Mouse (Mus musculus) R1 (cell line): ENCODE results near the gene 2310011J03Rik.

Experiments
- DNase-seq: peaks from one replicate; pipeline ENCODE4 v3.0.0-alpha.2; 2018; ENCODE audit warnings: low read depth, low spot score

Gene 2310011J03Rik

DNA sequence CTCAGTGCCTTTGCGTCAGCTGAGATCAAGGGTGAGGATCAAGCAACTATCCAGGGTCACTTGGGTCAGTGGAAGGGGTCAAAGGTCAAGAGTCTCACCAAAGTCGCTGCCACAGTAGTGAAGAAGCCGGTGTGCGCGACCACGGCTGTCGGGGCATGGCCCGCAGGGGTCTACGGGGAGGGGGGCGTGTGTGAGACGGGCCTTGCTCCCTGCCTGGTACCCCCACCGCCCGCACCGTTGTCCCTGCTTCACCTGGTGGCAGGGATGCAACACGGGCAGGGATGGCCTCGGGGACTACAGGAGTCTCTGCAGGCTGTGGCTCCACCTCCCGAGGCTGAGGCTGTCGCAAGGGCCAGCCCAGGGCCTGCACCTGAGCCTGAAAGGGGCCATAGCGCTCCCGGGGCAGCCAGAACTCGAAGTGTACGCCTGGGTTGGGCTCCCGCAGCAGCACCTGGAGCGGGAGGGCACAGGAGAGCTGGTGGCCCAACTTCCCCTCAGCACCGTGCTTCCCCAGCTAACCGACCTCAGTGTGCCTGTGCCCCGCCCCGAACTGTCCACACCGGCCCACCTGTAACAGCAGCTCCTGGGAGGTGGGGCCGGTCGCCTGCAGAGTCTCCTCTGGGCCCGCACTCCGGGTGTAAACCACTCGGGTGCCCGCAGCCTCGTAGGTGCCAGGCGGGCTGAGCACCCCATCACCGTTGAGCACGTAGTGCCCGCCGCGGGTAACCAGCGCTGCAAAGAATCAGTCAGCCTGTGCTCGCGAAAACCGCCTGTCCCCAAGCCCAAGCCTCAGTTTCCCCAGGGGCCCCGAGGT lies 21.4 kb upstream of the 2310011J03Rik start:
- no peak for DNase-seq

DNA sequence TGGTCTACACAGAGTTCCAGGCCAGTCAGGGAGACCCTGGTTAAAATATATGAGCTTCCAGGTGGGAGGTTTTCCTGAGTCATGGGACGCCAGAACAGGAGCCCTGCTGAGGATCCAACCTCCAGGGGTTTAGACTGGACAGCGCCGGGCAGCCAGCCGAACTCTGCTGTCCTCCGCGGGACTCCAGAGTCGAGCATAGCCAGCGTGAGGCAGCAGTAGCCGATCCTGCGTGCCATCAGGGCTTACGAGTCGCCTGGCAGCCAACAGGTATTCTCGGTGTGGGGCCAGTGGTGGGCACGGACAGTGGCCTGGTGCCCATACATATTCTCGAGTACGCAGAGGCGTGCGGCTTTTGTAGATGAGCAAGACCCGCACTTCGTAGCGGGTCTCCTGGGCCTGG lies 20.7 kb upstream of the 2310011J03Rik start:
- no peak for DNase-seq

DNA sequence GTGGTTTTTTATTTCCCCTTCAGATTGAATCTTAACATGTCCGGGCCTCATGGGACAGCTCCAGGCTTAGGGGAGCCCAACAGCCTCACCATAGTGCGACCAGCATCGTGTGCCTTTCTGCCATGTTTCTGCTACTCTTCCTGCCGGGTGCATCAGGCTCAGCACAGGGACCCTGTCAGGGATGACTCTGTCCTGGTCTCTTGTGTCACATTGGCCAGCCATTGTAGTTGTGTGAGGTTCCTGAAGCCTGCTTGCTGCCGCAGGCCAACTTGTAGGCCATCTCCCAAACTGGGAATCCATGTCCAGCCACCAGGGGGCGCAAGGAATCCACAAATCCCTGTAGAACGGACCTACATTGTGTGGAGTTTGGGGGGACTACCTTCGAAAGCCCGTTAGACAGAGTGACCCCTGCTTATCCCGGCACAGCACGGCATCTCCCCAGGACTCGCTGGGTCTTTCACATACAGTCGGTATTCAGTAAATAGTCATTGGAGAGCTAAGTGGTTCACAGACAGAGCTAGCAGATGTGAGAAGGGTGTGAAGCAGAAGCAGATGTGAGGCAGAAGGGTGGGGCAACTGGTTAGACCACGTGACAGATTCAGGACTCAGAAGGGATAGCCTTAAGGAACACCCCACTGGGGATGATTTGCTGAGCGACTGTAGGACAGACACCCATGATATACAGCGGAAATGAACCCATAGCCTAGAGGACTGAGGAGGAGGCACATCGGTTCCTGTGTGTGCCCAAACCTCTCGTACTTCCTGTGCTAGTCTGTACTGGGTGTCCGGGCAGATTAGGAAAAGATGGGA lies 19.8 kb upstream of the 2310011J03Rik start:
- DNase-seq: peak; percentile 92

DNA sequence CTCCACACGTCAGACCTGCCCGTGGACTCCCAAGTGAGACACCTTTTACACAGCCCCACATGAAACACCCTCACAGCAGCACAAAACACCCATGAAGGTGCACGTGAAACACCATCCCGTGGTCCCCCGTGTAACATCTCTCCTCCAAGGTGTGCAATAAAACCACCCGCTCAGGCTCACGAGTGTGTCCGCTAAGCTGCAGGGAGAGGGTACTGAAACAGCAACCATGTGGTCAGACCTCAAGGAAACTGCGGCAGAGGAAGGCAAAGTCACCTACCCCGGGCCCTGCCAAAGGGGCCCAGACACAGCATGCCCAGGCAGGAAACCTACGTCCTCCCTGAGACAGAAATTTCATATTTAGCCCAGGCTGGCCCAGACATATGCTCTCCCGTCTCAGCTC lies 15.9 kb upstream of the 2310011J03Rik start:
- DNase-seq: no peak

DNA sequence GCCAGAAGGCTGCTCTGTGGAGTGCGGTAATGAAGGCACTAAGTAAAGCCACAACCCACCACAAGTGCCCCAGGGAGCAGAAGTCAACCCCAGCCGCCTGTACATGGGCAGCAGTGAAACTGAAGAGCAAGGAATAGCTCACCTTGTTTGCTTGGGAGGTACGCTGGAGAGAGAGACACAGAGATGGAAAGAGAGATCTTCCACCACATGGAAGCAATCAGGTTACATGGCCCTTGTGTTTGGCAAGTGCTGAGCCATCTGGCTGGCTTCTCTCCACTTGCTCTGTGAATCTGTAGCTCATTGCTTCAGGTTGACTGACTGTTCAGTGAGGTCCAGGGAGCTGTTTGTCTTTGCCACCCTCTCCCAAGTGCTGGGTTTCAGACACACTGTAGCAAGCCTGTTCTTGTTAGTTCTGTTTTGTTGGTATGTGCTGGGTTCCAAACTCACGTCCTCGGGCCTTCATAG lies 12.2 kb upstream of the 2310011J03Rik start:
- DNase-seq: no peak

DNA sequence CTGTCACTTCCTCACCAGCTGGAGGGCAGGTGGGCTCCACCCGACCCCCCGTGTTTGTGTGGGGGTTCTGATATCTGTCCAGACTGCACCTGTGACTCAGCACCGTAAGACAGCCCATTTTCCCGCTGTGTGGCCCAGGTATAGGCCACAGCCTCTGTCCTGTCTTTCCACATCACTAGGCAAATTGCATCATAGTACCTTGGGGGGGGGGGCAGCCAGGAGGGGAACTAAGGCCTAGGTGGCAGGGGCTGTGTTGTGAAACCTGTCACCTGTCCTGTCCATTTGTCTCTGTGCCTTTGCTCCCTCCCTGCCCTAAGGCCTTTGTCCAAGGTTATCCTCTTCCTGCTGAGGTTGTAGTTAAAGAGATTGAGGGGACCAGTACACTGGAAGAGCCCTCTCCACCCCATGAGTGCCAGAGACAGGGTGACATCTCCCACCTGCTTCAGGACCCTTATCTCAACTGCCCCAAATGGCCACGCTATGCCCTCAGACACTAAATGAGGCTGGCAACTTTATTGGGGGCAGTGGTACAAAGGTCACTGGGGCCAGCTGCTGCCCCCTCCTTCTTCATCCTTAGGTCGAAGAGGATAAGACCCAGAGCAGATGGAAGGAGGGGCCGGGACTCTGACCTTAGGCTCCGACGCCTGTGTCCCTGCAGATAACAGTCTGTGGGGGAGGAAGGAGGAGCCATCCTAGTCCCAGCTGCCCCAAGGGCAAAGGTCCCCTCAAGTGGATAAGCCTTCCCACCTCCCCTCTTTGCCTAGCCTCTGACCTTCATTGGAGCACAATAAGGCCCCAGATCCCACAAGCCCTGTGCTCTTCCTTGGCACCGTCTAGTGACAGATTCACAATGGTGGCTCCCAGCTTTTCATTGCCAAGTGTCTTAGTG lies 11.5 kb upstream of the 2310011J03Rik start:
- DNase-seq: no peak

DNA sequence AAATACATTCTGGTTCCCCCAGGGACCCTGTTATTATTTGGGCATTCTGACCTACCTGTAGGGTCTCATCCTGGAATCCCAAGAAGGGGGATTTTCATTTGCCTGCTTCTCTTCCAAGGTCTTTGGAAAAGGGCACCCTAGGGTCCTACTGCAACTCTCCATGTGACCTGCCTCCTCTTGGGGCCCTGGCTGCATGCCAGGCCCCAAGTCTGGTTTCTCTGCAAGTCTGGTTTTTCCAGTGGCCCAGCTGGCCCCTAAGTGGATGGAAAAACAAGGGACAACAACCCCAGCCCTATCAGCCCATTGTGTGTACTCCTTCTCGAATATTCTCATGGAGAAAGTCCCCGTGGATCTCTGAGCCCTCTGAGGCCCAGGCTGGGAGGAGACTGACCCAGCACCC lies 10.6 kb upstream of the 2310011J03Rik start:
- DNase-seq: no peak

DNA sequence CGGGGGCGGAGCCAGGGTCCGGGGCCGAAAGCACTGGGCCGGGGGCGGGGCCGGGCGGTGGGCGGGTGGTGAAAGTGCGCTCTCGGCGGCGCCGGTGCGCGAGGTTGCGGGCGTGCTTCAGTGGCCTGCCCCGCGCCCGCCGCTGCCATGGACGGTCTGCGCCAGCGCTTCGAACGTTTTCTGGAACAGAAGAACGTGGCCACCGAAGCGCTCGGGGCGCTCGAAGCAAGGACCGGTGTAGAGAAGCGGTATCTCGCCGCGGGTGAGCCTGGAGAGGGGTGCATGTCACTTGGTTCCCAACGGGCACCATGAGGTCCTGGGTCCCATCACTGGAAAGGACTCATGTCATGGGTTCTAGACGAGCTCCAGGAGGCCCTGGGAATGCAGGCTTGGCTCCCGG lies 9.7 kb upstream of the 2310011J03Rik start:
- no peak for DNase-seq

DNA sequence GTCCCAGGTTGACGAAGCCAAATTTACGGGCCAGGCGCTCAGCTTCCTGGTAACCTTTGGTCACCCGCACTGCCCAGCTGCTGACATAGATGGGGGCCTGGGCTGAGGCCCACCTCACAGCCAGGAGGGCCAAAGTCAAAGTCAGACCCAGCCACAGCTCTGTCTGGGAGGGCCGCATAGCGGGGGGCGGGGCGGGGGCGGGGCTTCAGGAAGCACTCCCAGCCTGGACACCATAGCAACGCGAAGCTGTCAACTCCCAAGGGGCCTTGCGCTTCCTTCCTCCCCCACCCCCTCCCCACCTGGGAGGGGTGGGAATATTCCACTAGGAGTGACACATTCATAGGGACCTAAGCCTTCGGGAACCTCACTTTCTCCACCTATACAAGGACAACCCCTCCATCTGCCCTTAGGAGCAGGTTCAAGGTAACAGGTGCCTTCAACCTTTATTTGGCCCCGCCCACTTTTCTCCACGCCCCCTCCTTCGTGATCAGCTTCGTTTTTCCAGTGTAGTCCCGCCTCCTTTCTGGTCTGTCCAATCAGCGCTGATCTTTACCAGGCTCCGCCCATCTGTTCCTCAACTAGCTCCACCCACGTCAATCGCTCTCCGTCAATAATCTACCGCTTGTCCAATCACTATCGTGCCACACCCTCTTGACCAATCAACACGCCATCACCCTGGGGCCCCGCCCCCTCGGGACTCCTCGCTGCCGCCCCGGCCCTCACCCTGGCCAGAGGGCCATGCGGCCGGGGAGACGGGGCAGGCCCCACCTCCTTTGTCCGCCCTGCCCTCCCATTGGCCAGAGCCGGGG lies 9.1 kb upstream of the 2310011J03Rik start, which contains the start of the genes Pcsk4 and Reep6:
Pcsk4 (minus strand) TSS at position 226 of the 809 bp plus-strand sequence.
Reep6 (plus strand) TSS at position 681 of the 809 bp plus-strand sequence.
- peak; percentile 100 for DNase-seq

DNA sequence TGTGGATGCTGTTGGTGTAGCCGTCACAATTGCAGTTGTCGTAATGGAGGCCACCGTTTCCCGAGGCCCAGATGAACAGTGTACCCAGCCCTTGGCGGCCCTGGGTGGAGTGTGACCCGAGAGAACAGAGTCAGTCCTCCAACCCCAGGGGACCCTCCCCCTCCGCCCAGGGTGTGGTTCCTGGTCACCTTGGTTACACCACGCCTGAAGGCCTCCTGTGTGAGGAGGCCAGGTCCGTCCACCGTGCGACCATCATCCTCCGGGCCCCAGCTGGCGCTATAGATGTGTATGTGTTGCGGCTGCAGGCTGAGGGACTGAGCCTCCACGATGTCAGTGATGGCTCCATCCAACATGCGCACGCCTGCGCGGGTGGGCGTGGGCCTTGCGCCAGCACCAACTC lies 4.7 kb upstream of the 2310011J03Rik start:
- DNase-seq: no peak

DNA sequence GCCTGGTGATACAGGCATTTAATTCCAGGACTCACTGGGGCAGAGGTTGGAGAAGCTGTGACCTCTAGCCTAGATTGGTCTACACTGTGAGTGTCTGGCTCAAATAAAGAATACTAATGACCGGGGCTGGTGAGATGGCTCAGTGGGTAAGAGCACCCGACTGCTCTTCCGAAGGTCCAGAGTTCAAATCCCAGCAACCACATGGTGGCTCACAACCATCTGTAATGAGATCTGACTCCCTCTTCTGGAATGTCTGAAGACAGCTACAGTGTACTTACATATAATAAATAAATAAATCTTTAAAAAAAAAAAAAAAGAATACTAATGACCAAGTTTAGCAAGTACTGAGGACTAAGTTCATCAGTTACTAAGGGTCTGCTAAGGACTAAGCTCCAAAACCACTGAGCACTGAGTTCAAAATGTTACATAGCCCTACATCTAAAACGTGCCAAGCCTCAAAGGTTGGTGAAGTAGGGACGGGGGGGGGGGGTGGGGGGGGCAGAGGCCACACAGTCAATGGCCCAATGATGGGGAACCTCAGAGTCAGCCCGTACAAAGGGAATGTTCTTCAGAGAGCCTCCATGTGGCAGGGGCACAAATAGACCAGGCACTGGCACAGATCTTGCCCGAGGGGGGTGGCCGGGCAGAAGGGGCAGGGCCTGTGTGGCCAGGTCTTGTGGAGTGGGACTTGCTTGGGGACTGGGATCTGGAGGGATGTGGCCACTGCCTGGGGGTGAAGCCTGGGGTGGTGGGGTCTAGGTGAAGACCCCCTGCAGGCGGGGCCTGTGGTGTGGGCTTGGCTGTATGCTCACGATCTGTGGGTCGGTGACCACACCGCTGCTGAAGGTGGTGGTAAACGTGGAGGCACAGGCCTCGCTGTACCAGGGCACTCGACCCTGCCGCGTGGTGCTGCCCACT lies 4.0 kb upstream of the 2310011J03Rik start:
- DNase-seq: no peak

DNA sequence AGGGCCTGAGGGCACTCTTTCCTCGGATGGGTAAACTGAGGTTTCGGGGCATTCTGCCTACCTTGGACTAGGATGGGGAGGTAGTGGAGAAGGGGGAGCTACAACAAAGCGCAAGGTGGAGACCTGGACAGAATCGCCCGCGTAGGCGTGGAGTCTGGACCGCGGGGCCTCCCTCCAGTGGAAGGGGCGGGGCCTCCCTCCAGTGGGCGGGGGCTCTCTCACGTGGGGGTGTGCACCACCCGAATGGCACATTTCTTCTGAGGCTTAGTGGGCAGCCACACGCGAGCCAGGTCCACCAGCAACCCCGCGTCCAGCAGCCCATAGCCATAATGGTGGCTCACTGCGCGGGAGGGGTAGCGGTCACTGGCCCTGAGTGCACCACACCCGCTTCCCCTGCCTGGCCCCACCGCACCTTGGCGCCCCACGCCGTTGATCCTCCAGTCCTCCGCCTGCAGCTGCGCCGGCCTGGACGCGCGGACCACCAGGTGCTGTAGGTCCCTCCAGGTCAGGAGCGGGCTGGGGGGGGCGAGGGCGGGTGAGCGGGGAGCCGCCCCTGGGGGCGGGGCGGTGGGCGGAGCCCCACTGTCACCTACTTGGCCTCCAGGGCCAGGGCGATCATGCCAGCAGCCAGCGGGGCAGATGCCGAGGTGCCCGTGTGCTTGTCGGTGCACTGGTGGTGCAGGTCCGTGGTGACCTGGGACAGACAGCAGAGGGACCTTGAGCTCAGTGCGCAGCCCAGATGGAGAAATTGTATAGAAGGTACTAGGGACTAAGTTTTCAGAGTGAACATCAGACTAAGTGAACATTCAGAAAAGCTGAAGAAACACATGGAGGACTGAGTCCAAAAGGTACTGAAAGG lies 3.2 kb upstream of the 2310011J03Rik start:
- peak; percentile 66 for DNase-seq

DNA sequence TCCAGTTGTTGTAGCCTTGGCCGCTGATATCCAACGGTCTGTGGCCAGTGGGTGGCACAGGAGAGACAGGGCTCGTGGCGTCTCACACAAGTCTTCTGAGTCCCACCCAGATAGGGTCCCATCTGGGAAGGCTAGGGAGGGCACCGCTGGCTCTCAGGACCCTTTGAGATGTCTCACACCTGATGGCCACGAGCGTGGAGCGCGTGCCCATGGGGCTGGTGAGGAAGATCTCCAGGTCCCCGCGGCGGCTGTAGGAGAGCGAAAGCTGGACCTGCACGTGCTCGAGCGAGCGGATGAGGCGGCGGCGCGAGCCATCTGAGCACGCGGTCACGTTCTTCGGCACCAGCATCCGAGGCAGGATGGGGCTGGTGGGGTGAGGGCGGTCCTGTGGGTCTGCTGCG lies 2.5 kb upstream of the 2310011J03Rik start:
- no peak for DNase-seq

DNA sequence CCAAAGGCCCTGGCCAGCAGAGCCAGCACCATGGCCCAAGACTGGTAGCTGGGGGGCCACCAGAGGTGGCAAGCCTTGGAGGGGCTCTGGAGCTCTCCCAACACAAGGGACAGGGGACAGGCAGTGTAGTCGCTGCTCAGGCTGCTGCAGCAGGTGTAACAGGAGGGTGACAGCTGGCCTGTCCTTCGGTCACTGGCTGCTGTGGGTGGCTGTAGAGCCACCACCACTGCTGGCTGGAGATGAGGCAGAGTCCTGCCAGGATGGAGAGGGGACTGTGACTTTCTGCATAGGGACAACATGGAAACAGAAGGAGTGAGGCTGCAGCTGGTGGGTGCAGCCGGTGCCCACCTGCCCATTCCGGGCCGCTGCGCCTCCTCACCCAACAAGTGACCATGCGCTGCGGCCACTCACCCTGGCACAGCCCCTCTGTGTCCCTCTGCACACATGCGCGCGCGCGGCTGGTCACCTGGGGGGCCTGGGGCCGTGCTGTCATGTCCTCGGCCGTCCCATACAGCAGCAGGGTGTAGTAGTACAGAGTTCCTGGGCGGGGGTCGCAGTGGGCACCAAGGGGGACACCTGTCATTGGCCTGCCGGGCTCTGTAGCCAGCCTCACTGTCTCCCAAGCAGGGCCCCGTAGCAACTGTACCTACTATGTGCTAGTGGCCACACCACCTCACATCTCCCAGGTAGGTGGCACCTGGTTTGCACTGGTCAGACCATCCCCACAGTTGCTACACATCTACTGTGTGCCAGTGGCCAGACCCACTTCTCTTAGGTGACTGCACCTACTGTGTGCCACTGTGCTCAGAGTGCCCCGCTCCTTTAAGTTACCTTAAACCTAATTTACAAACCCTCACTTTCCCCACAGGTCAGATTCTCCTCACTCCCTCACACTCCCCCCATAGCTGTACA lies 1.6 kb upstream of the 2310011J03Rik start:
- DNase-seq: no peak

DNA sequence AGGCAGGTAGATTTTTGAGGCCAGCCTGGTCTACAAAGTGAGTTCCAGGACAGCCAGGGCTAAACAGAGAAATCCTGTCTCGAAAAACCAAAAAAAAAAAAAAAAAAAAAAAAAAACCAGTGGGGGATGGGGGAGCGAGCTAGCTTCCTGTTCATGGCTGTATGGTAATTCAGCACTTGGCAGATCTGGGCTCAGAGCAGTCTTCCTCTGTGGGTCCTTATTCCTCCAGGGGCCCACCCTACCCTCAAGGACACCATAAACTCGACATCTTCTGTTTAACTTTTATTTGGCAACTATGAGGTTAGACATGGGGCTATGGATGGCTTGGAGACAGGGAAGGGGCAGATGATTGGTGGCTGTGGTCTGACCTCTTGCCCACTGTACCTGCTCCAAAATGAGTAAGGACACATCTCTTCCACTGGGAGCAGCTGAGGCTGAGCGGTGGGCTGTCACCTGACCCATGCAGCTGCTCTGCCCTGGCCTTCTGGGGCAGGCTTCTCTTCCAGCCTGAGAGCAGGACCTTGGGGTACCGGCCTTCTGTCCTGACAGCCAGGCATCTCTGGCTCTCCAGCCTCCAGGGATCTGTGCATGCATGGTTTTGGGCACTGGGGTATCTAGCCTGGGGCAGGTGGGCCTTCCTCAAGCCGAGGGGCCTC lies 805 bp upstream of the 2310011J03Rik start:
- DNase-seq: no peak

DNA sequence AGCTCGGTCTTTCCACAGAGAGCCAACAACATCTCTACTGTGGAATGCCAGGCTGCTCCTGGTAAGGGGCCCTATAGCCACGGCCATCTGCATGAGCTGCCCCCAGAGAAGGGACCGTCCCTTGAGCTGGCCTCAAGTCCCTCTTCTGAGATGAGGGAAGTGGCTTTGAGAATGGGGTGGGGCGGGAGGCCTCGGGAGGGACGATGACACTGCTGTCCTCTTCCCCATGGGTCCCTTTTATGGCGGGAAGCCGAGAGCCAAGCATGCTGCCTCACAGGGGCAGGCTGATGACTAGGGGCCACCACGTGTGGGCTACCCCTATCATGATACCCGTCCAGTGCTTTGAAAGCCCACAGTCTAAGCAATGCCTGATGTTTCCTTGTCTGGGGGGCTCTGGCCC lies 3.3 kb downstream of the 2310011J03Rik start:
- no peak for DNase-seq

DNA sequence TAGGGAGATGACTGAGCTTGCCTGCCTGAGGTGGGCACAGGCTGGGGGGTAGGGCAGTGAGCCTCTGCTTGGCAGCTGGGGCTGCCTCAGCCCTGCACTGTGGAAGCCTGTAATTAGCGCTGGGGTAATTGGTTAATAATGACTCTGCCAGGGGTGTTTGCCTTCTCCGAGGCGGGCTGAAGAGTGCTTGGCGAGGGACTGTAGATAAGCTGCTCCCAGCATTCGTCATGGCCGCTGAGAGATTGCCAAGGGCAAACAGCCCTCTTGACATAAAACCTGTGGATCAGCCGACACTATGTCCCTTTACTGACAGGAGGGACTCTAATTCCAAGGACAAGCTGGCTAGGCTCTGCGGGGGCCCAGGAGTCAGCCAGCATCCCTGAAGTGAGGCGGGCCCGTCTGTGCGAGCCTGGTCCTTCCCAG lies 4.0 kb downstream of the 2310011J03Rik start:
- DNase-seq: no peak
